Mouse (Mus musculus) lung, embryonic 15.5 days (tissue): ENCODE data around the gene Traf2. TPM values are rescaled to one million over a fixed set of nuclear protein-coding genes. Genes with fewer than 3 reads are reported as not detected.

Experiments
- ATAC-seq: fragments of 200-750 bp; cut with Nextera tagmentation; 2 replicates; pipeline ENCODE4 v1.8.0; 2017; ENCODE audit warnings: moderate number of reproducible peaks, borderline replicate concordance; ENCODE audit not compliant: low FRiP score, low TSS enrichment; ENCODE audit errors: extremely low read depth
- H3K27ac ChIP-seq: fragments of 300-500 bp; sonication (generic); 2 replicates; pipeline ENCODE4 v1.5.1; 2015; ENCODE audit warnings: moderate library complexity, mild to moderate bottlenecking, inconsistent platforms
- H3K27me3 ChIP-seq: fragments of 300-500 bp; sonication (generic); 2 replicates; pipeline ENCODE4 v1.6.1; 2015; ENCODE audit warnings: inconsistent platforms
- H3K36me3 ChIP-seq: fragments of 300-500 bp; sonication (generic); 2 replicates; pipeline ENCODE4 v1.6.1; 2015; ENCODE audit warnings: inconsistent platforms
- H3K4me1 ChIP-seq: fragments of 300-500 bp; sonication (generic); 2 replicates; pipeline ENCODE4 v1.6.1; 2015; ENCODE audit warnings: inconsistent platforms
- H3K4me2 ChIP-seq: fragments of 300-500 bp; sonication (generic); 2 replicates; pipeline ENCODE4 v1.6.1; 2015; ENCODE audit warnings: inconsistent platforms, mild to moderate bottlenecking, moderate library complexity
- H3K4me3 ChIP-seq: fragments of 300-500 bp; sonication (generic); 2 replicates; pipeline ENCODE4 v1.5.1; 2015; ENCODE audit warnings: mild to moderate bottlenecking, inconsistent platforms
- H3K9ac ChIP-seq: fragments of 300-500 bp; sonication (generic); 2 replicates; pipeline ENCODE4 v1.6.1; 2015; ENCODE audit warnings: inconsistent platforms
- H3K9me3 ChIP-seq: fragments of 300-500 bp; sonication (generic); 2 replicates; pipeline ENCODE4 v1.6.1; 2016; ENCODE audit warnings: inconsistent platforms
- WGBS: fragments of 180-500 bp; shearing (Covaris S2); methylation state at CpG from one replicate; pipeline ENCODE4 v1.1.7; 2015; 5-methylcytosine and 5-hydroxymethylcytosine counted together
- polyA plus RNA-seq: library from polyadenylated mRNA; unstranded; fragments of >200 nt; fragmentation: Nextera tagmentation; extraction: Ambion mirVana; gene quantifications from 2 replicates; pipeline ENCODE4 v1.2.1, GENCODE M21; 2015

Traf2 gene
- polyA plus RNA-seq, 1 experiment from 2014 or later = 41.3 TPM

DNA sequence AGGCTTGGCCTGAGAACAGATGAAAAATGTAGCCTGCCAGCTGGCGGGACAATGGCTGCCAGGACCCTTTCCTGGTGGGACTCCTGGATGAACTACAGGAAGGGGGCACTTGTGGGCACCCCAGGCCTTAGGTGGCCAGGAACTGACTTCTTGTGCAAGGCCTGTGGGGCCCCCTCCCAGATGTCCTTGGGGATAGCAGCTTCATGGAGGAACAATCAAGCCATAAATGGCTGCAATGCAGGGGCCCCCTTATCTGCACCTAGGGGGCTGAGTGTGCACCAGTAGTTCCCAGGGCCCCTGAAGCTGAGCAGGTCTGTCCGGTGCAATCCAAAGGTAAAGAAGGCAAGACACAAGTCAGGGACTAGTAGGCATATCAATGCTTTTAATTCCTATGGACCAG, 26.3 kb upstream of the Traf2 start:
- peaks cover 25% of the 10 kb centered on the region for H3K27me3 ChIP-seq
- H3K9me3 ChIP-seq = no peaks in the 10 kb centered on the region
- peaks cover 40% of the 10 kb centered on the region for H3K4me1 ChIP-seq
- no peak overlapping the region for H3K4me3 ChIP-seq
- no peak overlapping the region for H3K4me2 ChIP-seq
- WGBS = 85% methylated on average over 2 of the region's 2 CpGs
- ATAC-seq = no peak
- peaks cover 34% of the 10 kb centered on the region for H3K36me3 ChIP-seq
- H3K27ac ChIP-seq = no peak overlapping the region
- H3K9ac ChIP-seq = no peak overlapping the region

- 85% methylated on average over 4 of the region's 4 CpGs for WGBS
- no peak for ATAC-seq
- Histone ChIP-seq H3K27me3 (peaks cover 7% of the 10 kb centered on the region), H3K27ac (no peak overlapping the region), H3K4me3 (no peak overlapping the region), H3K4me2 (no peak overlapping the region), H3K9ac (no peak overlapping the region), H3K36me3 (peaks cover 34% of the 10 kb centered on the region), H3K4me1 (peaks cover 23% of the 10 kb centered on the region), H3K9me3 (no peaks in the 10 kb centered on the region)
Observed at GRCm38 (mm10) chr2:25571221-25571620, 24.5 kb upstream of the Traf2 start.

- no peaks in the 10 kb centered on the region for H3K27me3 ChIP-seq
- 94% methylated on average over 3 of the region's 3 CpGs for WGBS
- no peak overlapping the region for H3K27ac ChIP-seq
- H3K9ac ChIP-seq = no peak overlapping the region
- no peak overlapping the region for H3K4me3 ChIP-seq
- H3K36me3 ChIP-seq = peaks cover 51% of the 10 kb centered on the region
- ATAC-seq = no peak
- no peaks in the 10 kb centered on the region for H3K9me3 ChIP-seq
- H3K4me1 ChIP-seq = peaks cover 14% of the 10 kb centered on the region
- H3K4me2 ChIP-seq = no peak overlapping the region
Observed at GRCm38 (mm10) chr2:25569323-25569722, 22.6 kb upstream of the Traf2 start.

DNA sequence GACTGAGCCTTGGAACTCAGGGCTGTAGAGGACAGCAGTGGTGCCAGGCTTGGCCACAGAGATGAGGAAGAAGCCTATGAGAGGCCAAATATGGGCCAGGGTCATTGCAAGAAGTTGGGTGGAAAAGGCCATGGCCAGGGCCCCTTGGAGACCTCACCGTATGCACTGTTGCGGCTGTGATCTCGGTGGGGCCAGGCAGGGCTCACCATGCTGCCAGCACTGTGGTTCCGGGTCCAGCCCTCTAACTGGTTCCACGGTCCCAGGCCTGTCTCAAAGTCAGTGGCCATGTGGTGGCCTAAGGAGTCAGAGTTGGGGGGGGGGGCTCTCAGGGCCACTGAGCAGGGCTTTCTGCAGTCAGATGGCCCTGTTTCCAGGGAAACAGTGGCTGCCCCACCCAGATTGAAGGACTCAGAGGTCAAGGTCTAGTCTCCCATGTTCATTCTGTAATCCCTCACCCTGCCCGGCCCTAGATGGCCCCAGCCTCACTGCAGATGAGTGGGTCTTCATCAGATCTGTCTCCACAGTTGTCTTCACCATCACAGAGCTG, 21.8 kb upstream of the Traf2 start:
- no peak for ATAC-seq
- peaks cover 58% of the 10 kb centered on the region for H3K36me3 ChIP-seq

DNA sequence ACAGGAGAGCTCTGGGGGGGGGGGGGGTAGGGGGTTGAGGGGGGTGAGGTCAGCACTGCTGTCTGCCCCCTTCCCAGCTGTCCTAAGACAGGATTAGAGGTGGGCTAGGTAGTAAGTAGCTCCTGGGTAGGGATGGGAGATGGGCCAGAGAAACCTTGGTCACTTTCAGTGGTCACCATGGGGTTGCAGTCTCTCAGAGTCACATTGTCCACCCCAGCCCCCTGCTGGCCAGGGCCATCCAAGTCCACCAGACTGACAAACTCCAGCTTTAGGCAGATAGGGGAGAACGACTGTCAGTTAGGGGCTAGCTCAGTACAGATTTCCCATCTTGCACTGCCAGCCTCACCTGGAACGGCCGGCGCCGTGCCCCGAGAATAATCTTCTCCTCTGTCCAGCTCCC, 19.8 kb upstream of the Traf2 start:
- Histone ChIP-seq H3K4me3 (no peak overlapping the region), H3K27me3 (no peaks in the 10 kb centered on the region), H3K36me3 (peaks cover 71% of the 10 kb centered on the region), H3K9me3 (no peaks in the 10 kb centered on the region), H3K9ac (no peak overlapping the region), H3K4me2 (no peak overlapping the region), H3K4me1 (no peaks in the 10 kb centered on the region), H3K27ac (no peak overlapping the region)
- no peak for ATAC-seq
- 77% methylated on average over 6 of the region's 6 CpGs for WGBS

More for the DNA sequence above, 21.8 kb upstream of the Traf2 start:
- no peak overlapping the region for H3K27ac ChIP-seq
- H3K4me3 ChIP-seq = no peak overlapping the region
- no peaks in the 10 kb centered on the region for H3K9me3 ChIP-seq
- 88% methylated on average over 6 of the region's 6 CpGs for WGBS
- no peaks in the 10 kb centered on the region for H3K27me3 ChIP-seq
- no peak overlapping the region for H3K4me2 ChIP-seq
- H3K4me1 ChIP-seq = peaks cover 7% of the 10 kb centered on the region
- no peak overlapping the region for H3K9ac ChIP-seq

DNA sequence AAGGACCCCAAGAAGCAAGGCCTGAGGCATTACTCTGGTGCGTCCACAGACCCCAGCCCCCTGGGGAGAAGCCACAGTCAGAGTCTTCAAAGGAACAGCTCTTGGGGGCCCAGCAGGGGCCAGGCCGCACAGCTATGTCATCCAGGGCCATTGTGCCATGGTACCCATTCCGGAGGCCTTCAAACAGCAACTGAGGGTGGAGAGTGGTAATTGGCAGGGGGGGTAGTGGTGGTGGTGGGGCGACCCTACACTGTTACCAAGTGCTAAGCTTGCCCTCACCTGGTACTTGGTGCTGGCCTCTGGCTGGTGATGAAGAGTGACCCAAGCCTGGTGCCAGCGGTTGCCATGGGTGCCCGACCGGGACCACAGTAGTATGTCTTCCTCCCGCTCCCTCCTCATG, 19.0 kb upstream of the Traf2 start:
- no peak overlapping the region for H3K4me3 ChIP-seq
- H3K9me3 ChIP-seq = no peaks in the 10 kb centered on the region
- H3K4me2 ChIP-seq = no peak overlapping the region
- H3K9ac ChIP-seq = no peak overlapping the region
- no peak overlapping the region for H3K27ac ChIP-seq
- ATAC-seq = no peak
- 91% methylated on average over 8 of the region's 8 CpGs for WGBS
- H3K27me3 ChIP-seq = no peaks in the 10 kb centered on the region
- H3K4me1 ChIP-seq = no peaks in the 10 kb centered on the region
- peaks cover 75% of the 10 kb centered on the region for H3K36me3 ChIP-seq

- H3K36me3 ChIP-seq = peaks cover 58% of the 10 kb centered on the region
- ATAC-seq = no peak
- 74% methylated on average over 9 of the region's 9 CpGs for WGBS
- no peaks in the 10 kb centered on the region for H3K27me3 ChIP-seq
- H3K4me1 ChIP-seq = peaks cover 15% of the 10 kb centered on the region
- H3K4me3 ChIP-seq = no peak overlapping the region
- no peak overlapping the region for H3K9ac ChIP-seq
- no peaks in the 10 kb centered on the region for H3K9me3 ChIP-seq
- H3K27ac ChIP-seq = no peak overlapping the region
- H3K4me2 ChIP-seq = no peak overlapping the region
Observed at GRCm38 (mm10) chr2:25561946-25562345, 15.2 kb upstream of the Traf2 start.

- 85% methylated on average over 8 of the region's 8 CpGs for WGBS
- Histone ChIP-seq H3K9ac (no peak overlapping the region), H3K27ac (no peak overlapping the region), H3K36me3 (peaks cover 54% of the 10 kb centered on the region), H3K4me2 (no peak overlapping the region), H3K4me1 (peaks cover 21% of the 10 kb centered on the region), H3K9me3 (no peaks in the 10 kb centered on the region), H3K27me3 (no peaks in the 10 kb centered on the region), H3K4me3 (no peak overlapping the region)
- ATAC-seq = no peak
Observed at GRCm38 (mm10) chr2:25560551-25560950, 13.8 kb upstream of the Traf2 start.

GRCm38 (mm10) chr2:25558774-25559173, 12.0 kb upstream of the Traf2 start:
- Histone ChIP-seq H3K36me3 (peaks cover 36% of the 10 kb centered on the region), H3K9me3 (no peaks in the 10 kb centered on the region), H3K4me3 (peak overlapping the region; percentile 99), H3K4me2 (peak overlapping the region; percentile 91), H3K4me1 (peaks cover 21% of the 10 kb centered on the region), H3K27me3 (no peaks in the 10 kb centered on the region), H3K9ac (peak overlapping the region; percentile 95), H3K27ac (no peak overlapping the region)
- ATAC-seq = no peak
- WGBS = 65% methylated on average over 6 of the region's 6 CpGs

GRCm38 (mm10) chr2:25557964-25558360, 11.2 kb upstream of the Traf2 start:
- Histone ChIP-seq H3K27ac (peak overlapping the region; percentile 70), H3K36me3 (peaks cover 28% of the 10 kb centered on the region), H3K9ac (peak overlapping the region; percentile 95), H3K4me2 (peak overlapping the region; percentile 91), H3K4me3 (peak overlapping the region; percentile 99), H3K4me1 (peaks cover 21% of the 10 kb centered on the region), H3K9me3 (no peaks in the 10 kb centered on the region), H3K27me3 (no peaks in the 10 kb centered on the region)
- peak; percentile 43 for ATAC-seq
- WGBS = under 1% methylated on average over 24 of the region's 24 CpGs

DNA sequence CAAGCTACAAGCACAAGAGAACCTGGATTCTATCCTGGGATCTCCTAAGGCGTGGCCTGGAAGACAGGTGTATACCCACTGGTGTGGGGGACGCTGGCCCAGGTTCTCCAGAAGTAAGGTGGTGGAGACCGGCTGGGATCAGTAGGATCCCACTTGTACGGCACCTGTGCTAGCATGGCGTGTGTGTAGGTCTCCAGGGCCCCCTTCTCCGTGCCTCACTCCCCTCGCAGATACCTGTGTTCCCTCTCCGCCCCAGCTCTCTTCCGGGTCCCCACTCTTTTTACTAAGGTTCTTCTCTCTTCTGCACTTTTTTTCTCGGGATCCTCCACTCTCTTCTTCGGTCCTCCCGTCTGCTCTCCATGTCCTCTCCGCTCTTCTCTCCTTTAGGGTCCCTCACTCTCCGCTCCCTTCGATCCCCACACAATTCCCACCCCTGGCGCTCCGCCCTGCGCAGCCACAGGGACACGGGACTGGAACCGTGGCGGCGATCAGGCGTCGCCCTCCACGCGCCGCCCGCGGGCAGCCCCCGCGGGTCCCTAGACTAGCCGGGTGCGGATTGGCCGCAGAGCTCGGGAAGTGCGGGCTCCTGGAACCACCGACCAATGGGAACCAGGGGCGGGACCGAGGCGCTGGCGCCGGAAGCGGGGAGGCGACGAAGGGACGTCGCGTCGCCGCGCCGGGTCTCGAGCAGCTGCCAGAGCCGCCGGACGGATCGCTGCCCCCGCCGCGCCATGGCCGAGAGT, 10.7 kb upstream of the Traf2 start, which contains the start of gene Edf1:
Gene Edf1 (plus strand): TSS at position 627 of the 743 bp plus-strand sequence.
- peak; percentile 98 for ATAC-seq
- no peaks in the 10 kb centered on the region for H3K27me3 ChIP-seq
- no peaks in the 10 kb centered on the region for H3K9me3 ChIP-seq
- H3K27ac ChIP-seq = peak within 1 kb of the TSS; percentile 81
- peaks cover 21% of the 10 kb centered on the region for H3K4me1 ChIP-seq
- peak within 1 kb of the TSS; percentile 91 for H3K4me2 ChIP-seq
- peaks cover 22% of the 10 kb centered on the region for H3K36me3 ChIP-seq
- peak within 1 kb of the TSS; percentile 95 for H3K9ac ChIP-seq
- WGBS = under 1% methylated on average over 61 of the region's 61 CpGs
- H3K4me3 ChIP-seq = peak within 1 kb of the TSS; percentile 99

- Histone ChIP-seq H3K4me2 (no peak overlapping the region), H3K27me3 (no peaks in the 10 kb centered on the region), H3K4me1 (peaks cover 21% of the 10 kb centered on the region), H3K9ac (no peak overlapping the region), H3K4me3 (no peak overlapping the region), H3K27ac (no peak overlapping the region), H3K9me3 (no peaks in the 10 kb centered on the region), H3K36me3 (peaks cover 11% of the 10 kb centered on the region)
- no peak for ATAC-seq
- 50% methylated on average over 1 of the region's 1 CpGs for WGBS
Observed at GRCm38 (mm10) chr2:25556296-25556695, 9.6 kb upstream of the Traf2 start.
